ENCODE assay signal across 8 mouse cellular contexts in genomic region chr6:148894888-148895772, GRCm38 (mm10). TPM values are rescaled to one million over a fixed set of nuclear protein-coding genes. Genes with fewer than 3 reads are reported as not detected.
DNase-seq lines count a peak whose midpoint lies in the region; TF ChIP-seq lines count a peak whose summit lies in the region.

No protein-coding gene starts in this region.

- peak overlapping the region; percentile 73 for H3K4me3 ChIP-seq in cerebellum, adult 2 months (replicated peaks; ENCODE audit: insufficient read depth, low read depth, low read length)

- WGBS in cerebellum, adult 2 months: 7% methylated on average over 18 of the region's 18 CpGs

- 0 out of 2 replicates have a peak overlapping the region, but pooled peaks have one; percentile 24 for H3K27ac ChIP-seq in cerebellum, adult 2 months (ENCODE audit: insufficient read depth, low read length)

- H3K27me3 ChIP-seq in cerebellum, adult 2 months (ENCODE audit: control insufficient read depth, insufficient read depth, low read length): no peaks in the 10 kb centered on the region

- no peak for TF ChIP-seq CTCF in cerebellum, adult 2 months (IDR thresholded peaks at IDR 0.05; ENCODE audit: borderline replicate concordance, insufficient read depth, low read depth, low read length)

- TF ChIP-seq POLR2A in cerebellum, adult 2 months (IDR thresholded peaks at IDR 0.05; ENCODE audit: borderline replicate concordance, insufficient read depth, low read length): no peak

- H3K4me1 ChIP-seq in cerebellum, adult 2 months (ENCODE audit: control insufficient read depth, insufficient read depth, low read length): peaks cover 5% of the 10 kb centered on the region; the same call in 1 of the 2 replicates

- intact Hi-C loops in heart, postnatal 14 days (cut with DNase I): loop anchor here (5.0 kb wide), 2 partner anchors 47 to 63 kb away; partner anchors contain the start of gene Ipo8

- DNase-seq in cerebellum, adult 2 months: peak; percentile 10 to 24
- no peak for DNase-seq in cerebellum, adult 8-10 months
- peak; percentile 57 for DNase-seq in 3T3-L1 (ENCODE audit: low read depth, low spot score)
- DNase-seq in cerebellum, postnatal 14 days: peak; percentile 1 to 3
- peak; percentile 1 for DNase-seq in heart, postnatal 14 days
- peak; percentile 6 for DNase-seq in liver
- DNase-seq in neural tube, embryonic 10.5 days (ENCODE audit: extremely low spot score, low spot score): peak; percentile 17
- DNase-seq in ovary, adult 18-20 months (ENCODE audit: low spot score): no peak

RNA-seq across cellular contexts. Expression of gene Caprin2, which starts 0.9 kb away (rescaled TPM):
- 22.3 and 25.1 TPM in 2 replicates for polyA plus RNA-seq in cerebellum, adult 2 months (2012; rRNA removed)
- 1 to 10 TPM; 5.7 to 6.5 TPM for total RNA-seq in heart, postnatal 14 days (2021)

RNA-seq across cellular contexts. Expression of gene Sinhcaf, which starts 51.1 kb away (rescaled TPM):
- 1.6 and 1.8 TPM in 2 replicates for polyA plus RNA-seq in cerebellum, adult 2 months (2012; rRNA removed)
- 1 to 10 TPM; 6.4 to 6.9 TPM for total RNA-seq in heart, postnatal 14 days (2021)

Comparison
In these comparisons a context has a peak if more than half of its experiments do, and no peak if none do; other contexts are left out.
1. DNase-seq: peak in cerebellum, adult 2 months (2 of 2), 3T3-L1 (single experiment), cerebellum, postnatal 14 days (2 of 2), heart, postnatal 14 days (2 of 2), liver (single experiment) and neural tube, embryonic 10.5 days (single experiment); none in cerebellum, adult 8-10 months (single experiment) and ovary, adult 18-20 months (single experiment).